Mouse (Mus musculus) embryonic facial prominence, embryonic 12.5 days (tissue): Measurements from ENCODE around the gene Tcf7l2. TPM values are rescaled to one million over a fixed set of nuclear protein-coding genes. Genes with fewer than 3 reads are reported as not detected.

Experiments
- ATAC-seq: fragments of 200-750 bp; cut with Nextera tagmentation; 2 replicates; pipeline ENCODE4 v1.8.0; 2017; ENCODE audit not compliant: insufficient number of reproducible peaks, insufficient read depth, low FRiP score, low TSS enrichment
- H3K27ac ChIP-seq: fragments of 300-500 bp; sonication (generic); 2 replicates; pipeline ENCODE4 v1.5.1; 2016; ENCODE audit warnings: mild to moderate bottlenecking
- H3K27me3 ChIP-seq: fragments of 300-500 bp; sonication (generic); 2 replicates; pipeline ENCODE4 v1.6.1; 2016; ENCODE audit warnings: mild to moderate bottlenecking, moderate library complexity
- H3K36me3 ChIP-seq: fragments of 300-500 bp; sonication (generic); 2 replicates; pipeline ENCODE4 v1.6.1; 2016; ENCODE audit warnings: mild to moderate bottlenecking
- H3K4me1 ChIP-seq: fragments of 300-500 bp; sonication (generic); 2 replicates; pipeline ENCODE4 v1.6.1; 2016
- H3K4me2 ChIP-seq: fragments of 300-500 bp; sonication (generic); replicated peaks from 2 replicates; pipeline ENCODE4 v1.6.1; 2016; ENCODE audit warnings: mild to moderate bottlenecking, moderate library complexity
- H3K4me3 ChIP-seq: fragments of 300-500 bp; sonication (generic); 2 replicates; pipeline ENCODE4 v1.5.1; 2016; ENCODE audit warnings: mild to moderate bottlenecking
- H3K9ac ChIP-seq: fragments of 300-500 bp; sonication (generic); 2 replicates; pipeline ENCODE4 v1.6.1; 2016; ENCODE audit warnings: mild to moderate bottlenecking, moderate library complexity
- H3K9me3 ChIP-seq: fragments of 300-500 bp; sonication (generic); 2 replicates; pipeline ENCODE4 v1.6.1; 2016; ENCODE audit warnings: mild to moderate bottlenecking, moderate library complexity
- WGBS: fragments of 180-500 bp; shearing (Covaris S2); methylation state at CpG from one replicate; pipeline ENCODE4 v1.1.7; 2016; 5-methylcytosine and 5-hydroxymethylcytosine counted together
- polyA plus RNA-seq: library from polyadenylated mRNA; unstranded; fragments of >200 nt; fragmentation: Nextera tagmentation; extraction: Ambion mirVana; gene quantifications from 2 replicates; pipeline ENCODE4 v1.2.1, GENCODE M21; 2016

Gene Tcf7l2
- polyA plus RNA-seq, 1 experiment from 2014 or later, result 148 TPM

DNA sequence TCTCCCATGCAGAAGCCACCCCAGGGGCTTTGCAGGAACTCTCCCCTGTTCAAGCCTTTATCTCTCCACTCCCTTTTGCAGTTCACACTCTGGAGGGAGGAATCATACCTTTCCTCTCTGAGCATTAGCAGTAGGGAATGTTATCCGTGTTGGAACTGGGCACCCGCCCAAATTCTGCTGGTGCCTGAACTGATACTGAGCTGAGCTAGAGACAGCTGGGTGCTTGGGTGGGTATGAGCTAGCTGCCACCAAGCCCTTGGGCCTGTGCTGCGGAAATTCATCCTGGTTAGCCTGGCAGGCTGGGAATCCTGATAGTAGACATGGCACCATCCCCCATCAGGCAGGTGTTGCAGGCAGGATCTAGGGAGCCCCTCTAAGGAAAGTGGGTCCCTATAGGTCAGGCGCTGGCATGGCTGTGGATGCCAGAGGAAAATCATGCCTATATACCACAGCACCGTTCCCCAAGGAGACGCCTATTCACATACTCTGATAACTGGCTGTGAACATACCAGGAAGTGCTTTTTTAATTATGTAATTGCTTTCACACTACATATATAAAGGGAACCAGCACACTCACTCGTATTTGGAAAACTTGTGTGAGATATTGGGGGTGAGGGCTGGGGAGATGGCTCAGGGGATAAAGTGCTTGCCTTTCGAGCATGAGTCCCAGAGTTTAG lies 108.9 kb downstream of the Tcf7l2 start:
- no peak overlapping the region for H3K27ac ChIP-seq
- H3K4me2 ChIP-seq, result no peak overlapping the region
- H3K27me3 ChIP-seq, result no peaks in the 10 kb centered on the region
- WGBS, result 85% methylated on average over 8 of the region's 8 CpGs
- no peak overlapping the region for H3K9ac ChIP-seq
- H3K9me3 ChIP-seq, result no peaks in the 10 kb centered on the region
- no peaks in the 10 kb centered on the region for H3K36me3 ChIP-seq
- H3K4me1 ChIP-seq, result peaks cover 14% of the 10 kb centered on the region; the same call in 1 of the 2 replicates
- no peak overlapping the region for H3K4me3 ChIP-seq
- no peak for ATAC-seq

DNA sequence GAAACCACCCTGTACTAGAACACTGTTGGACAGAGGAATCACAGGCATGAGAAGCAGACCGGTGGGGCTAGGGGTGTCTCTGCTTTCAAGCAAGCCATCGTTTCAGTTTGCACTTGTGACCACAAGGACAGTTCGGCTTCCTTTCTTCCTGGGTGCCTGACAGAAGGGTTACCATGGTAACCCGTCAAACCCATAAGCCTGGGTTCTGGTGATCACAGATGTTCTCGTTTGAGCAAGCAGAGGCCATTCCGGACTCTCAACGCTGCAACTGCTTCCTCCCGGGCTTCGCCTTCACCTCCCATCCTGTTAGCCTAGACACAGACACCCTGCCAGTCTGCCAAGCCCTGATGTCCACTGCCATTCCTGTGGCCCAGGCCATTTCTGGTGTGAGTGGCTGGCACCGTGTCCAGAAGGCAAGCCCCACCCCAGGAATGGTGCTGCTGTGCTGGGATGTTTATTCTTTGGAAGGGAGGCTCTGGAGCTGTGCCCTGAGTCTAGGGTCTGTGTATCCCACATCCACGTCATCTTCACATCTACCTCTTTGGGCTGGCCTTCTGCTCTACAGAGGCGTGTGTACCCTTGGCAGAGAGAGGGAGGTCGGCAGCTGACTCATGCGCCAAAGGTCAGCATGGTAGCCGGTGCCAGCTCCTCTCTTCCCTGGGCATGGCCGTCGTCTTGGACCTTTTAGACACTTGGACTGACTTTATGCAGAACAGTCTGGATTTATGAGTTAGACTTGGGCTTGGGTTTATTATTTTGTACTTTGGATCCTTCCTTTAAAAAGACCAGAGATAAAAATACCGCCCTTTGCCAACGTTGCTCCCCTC lies 110.1 kb downstream of the Tcf7l2 start:
- 84% methylated on average over 19 of the region's 19 CpGs for WGBS
- Histone ChIP-seq H3K4me2 (no peak overlapping the region), H3K4me1 (peaks cover 10% of the 10 kb centered on the region; the same call in 1 of the 2 replicates), H3K36me3 (no peaks in the 10 kb centered on the region), H3K9ac (no peak overlapping the region), H3K9me3 (no peaks in the 10 kb centered on the region), H3K27me3 (no peaks in the 10 kb centered on the region), H3K4me3 (no peak overlapping the region), H3K27ac (no peak overlapping the region)
- no peak for ATAC-seq

DNA sequence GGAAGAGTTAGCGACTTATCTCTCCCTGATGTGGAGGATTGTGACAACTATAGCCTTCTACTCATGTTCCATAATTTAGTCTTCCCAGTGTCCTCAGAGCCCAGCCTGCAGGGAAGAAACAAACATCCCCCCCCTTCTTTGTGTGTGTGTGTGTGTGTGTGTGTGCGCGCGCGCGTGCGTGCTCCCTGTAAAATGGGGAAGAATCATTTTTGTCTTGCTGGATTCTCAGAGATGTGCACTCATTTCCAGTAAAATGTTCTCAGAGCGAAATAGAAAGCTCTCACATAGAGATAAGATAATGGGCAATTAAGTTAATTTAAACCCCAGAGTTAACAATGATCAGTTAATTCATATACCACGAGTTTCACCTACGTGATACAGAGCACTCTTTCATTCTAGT lies 112.8 kb downstream of the Tcf7l2 start:
- H3K9me3 ChIP-seq, result no peaks in the 10 kb centered on the region
- H3K4me3 ChIP-seq, result no peak overlapping the region
- peaks cover 10% of the 10 kb centered on the region; the same call in 1 of the 2 replicates for H3K4me1 ChIP-seq
- 85% methylated on average over 10 of the region's 10 CpGs for WGBS
- ATAC-seq, result no peak
- H3K9ac ChIP-seq, result no peak overlapping the region
- H3K4me2 ChIP-seq, result no peak overlapping the region
- no peaks in the 10 kb centered on the region for H3K27me3 ChIP-seq
- no peak overlapping the region for H3K27ac ChIP-seq
- no peaks in the 10 kb centered on the region for H3K36me3 ChIP-seq

DNA sequence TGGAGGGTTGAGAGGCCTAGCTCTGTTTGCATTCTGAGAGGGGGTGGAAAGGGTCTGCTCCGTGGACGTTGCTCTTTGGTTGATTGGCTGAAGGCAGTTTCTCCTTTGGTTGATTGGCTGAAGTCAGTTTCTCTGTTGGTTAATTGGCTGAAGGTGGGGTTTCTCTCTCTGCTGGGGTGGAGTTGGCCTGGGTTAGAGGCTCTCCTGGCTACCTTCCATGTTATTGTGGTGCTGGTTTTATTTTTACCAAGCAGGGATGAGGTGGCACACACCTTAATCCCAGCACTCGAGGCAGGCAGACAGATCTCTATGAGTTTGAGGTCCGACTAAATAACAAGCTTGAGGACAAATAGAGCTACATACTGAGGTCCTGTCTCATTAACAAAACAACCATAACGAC lies 114.0 kb downstream of the Tcf7l2 start:
- Histone ChIP-seq H3K4me2 (no peak overlapping the region), H3K36me3 (no peaks in the 10 kb centered on the region), H3K27me3 (no peaks in the 10 kb centered on the region), H3K27ac (no peak overlapping the region), H3K4me1 (peaks cover 4% of the 10 kb centered on the region; the same call in 1 of the 2 replicates), H3K9ac (no peak overlapping the region), H3K9me3 (no peaks in the 10 kb centered on the region), H3K4me3 (no peak overlapping the region)
- no peak for ATAC-seq
- 84% methylated on average over 5 of the region's 5 CpGs for WGBS

DNA sequence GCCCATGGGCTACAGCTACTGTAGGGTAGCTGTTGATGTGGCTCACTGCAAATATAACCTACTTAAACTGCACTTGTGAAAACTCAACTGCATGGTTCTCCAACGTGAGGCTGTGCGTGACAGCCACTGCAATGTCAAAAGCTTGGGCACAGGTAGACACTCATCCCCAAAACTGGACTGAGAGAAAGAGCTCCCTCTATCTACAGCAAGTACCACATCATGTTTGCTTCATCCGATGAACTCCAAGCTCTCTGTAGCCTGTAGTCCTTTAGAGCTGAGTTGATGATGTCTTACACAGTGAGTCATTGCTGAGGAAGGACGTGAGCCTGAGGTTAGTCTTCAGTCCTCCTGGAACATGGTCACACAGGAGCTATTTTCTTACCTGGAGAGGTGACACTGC lies 115.7 kb downstream of the Tcf7l2 start:
- Histone ChIP-seq H3K4me2 (no peak overlapping the region), H3K4me1 (no peaks in the 10 kb centered on the region), H3K9me3 (no peaks in the 10 kb centered on the region), H3K36me3 (no peaks in the 10 kb centered on the region), H3K27ac (no peak overlapping the region), H3K27me3 (no peaks in the 10 kb centered on the region), H3K4me3 (no peak overlapping the region), H3K9ac (no peak overlapping the region)
- 87% methylated on average over 4 of the region's 4 CpGs for WGBS
- ATAC-seq, result no peak

DNA sequence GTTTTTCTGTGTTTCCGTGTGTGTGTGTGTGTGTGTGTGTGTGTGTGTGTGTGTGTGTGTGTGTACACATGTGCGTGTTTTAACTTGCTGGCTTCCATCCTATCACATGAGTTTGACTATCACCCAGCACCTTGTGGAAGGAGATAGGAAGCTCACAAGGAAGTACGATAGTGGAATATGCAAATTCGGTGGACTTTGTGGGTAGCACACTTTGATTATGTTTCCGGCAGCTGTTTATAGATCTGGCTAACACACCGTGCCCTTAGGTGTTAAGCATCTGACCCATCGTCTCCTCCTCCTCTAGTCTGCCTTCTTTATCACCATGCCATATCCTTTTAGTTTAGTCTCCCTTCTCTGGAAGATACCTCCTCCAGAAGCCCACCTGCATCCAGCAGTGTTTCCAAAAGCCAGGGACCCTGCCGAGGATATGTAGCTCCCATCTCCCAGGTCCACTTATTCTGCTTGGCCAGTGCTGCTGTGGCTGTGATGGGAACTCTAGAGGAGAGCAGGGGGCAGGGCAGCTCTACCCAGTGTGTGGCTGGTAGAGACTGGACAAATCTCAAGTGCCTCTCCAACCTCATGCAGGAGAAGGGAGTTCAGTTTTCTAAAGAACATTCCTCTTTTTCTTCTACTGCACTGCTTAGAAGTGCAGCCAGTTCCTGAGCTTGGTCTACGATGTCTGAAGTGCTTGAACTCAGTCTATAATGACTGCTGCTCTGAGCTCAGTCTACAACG lies 118.6 kb downstream of the Tcf7l2 start:
- 88% methylated on average over 10 of the region's 10 CpGs for WGBS
- H3K4me2 ChIP-seq, result no peak overlapping the region
- no peaks in the 10 kb centered on the region for H3K27me3 ChIP-seq
- peaks cover 7% of the 10 kb centered on the region for H3K36me3 ChIP-seq
- no peak overlapping the region for H3K9ac ChIP-seq
- H3K9me3 ChIP-seq, result no peaks in the 10 kb centered on the region
- H3K4me1 ChIP-seq, result no peaks in the 10 kb centered on the region
- no peak for ATAC-seq
- no peak overlapping the region for H3K4me3 ChIP-seq
- H3K27ac ChIP-seq, result no peak overlapping the region

DNA sequence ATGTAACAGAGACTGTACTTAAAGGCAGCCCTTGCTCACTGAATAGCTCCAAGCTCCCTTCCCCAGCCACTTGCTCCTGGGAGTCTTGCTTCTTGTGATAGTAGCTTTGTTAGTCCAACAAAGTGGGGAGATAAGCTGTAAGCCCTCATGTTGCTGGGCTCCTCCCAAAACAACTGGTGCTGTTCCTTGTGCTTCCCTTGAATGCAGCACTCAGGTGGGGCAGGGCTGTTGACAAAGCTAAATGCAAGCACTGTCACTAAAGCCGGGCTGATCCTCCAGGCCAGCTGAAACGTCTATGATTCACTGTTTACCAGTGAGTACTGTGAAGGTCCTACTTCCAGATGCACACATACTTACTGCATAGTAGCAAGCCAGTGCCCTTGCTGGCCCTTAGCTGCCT lies 120.1 kb downstream of the Tcf7l2 start:
- no peak overlapping the region for H3K4me3 ChIP-seq
- no peaks in the 10 kb centered on the region for H3K27me3 ChIP-seq
- H3K9ac ChIP-seq, result no peak overlapping the region
- peaks cover 15% of the 10 kb centered on the region for H3K36me3 ChIP-seq
- H3K27ac ChIP-seq, result no peak overlapping the region
- WGBS, result 62% methylated on average over 2 of the region's 2 CpGs
- no peaks in the 10 kb centered on the region for H3K9me3 ChIP-seq
- no peak for ATAC-seq
- H3K4me1 ChIP-seq, result no peaks in the 10 kb centered on the region
- H3K4me2 ChIP-seq, result no peak overlapping the region

DNA sequence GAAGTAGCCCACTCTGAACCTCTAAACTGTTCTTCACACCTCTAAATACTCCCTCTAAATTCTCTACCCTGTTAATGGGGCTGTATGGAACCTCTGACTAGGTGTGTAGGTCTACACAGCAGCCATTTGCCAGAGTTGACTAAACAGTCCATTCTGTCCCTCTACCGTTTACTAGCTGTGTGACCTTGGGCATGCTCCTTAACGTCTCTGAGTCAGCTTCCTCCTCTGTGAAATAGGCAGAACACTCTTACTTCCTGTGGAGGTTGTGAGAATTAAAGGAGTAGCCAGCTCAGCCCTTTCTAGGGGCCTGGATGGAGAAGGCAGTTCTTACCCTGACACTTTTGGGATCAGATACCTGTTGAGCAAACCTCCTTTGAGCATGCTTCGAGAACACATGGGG lies 120.9 kb downstream of the Tcf7l2 start:
- H3K27me3 ChIP-seq, result no peaks in the 10 kb centered on the region
- peaks cover 15% of the 10 kb centered on the region for H3K36me3 ChIP-seq
- WGBS, result 82% methylated on average over 3 of the region's 3 CpGs
- H3K4me2 ChIP-seq, result no peak overlapping the region
- H3K27ac ChIP-seq, result no peak overlapping the region
- no peak for ATAC-seq
- H3K4me1 ChIP-seq, result no peaks in the 10 kb centered on the region
- H3K9ac ChIP-seq, result no peak overlapping the region
- H3K4me3 ChIP-seq, result no peak overlapping the region
- H3K9me3 ChIP-seq, result no peaks in the 10 kb centered on the region

DNA sequence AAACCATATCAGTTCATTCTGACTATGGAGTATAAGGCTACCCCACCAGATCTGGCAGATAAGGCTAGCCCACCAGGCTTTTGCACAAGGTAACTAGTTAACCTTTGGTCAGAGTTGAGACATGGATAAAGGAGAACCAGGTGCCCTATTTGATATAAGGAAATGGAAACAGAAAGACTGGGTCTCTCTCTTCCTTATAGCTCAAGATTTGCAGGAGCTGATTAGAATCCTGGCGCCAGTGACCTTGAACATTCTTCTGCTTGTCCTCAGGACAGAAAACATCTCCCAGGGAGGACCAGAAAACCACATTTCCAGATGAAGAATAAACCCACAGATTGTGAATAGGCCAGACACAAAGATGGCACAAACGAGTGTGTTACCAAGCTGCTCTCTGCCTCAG lies 123.4 kb downstream of the Tcf7l2 start:
- no peaks in the 10 kb centered on the region for H3K27me3 ChIP-seq
- peaks cover under 1% of the 10 kb centered on the region; the same call in 1 of the 2 replicates for H3K4me1 ChIP-seq

DNA sequence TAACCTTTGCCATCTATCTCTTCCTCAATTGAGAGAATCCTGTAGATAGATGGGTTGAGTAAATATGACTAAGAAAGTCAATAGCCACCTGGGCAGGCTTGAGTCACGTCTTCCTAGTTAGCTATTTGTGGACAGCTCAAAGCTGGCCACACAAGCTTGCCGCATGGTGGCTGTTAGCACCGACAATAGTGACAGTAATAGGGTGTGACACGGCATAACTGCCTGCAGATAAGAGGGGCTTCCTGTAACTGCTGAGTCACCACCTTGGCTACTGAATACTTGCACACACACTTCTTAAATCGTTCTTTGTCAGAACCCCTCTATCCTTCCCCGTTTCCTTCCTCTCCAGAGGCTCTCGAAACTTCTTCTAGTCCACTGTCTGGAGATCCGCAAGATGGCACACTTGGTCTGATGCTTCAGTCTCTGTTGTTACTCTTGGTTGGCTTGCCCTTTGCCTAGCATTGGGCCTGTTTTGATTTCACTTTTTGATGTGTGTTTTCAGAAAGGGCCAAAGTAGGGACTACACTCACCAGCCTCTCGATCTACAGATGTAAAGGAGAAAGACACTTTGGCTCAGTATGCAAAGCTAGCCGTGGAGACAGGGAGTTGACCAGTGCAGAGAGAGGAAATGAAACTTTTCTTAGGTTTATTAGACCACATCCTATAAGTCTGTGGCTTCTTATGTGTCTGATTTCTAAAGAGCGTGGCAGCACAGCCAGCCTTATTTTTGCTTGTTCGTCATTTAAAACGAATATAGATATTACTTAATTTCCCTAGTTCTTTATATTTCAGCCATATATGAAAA lies 124.4 kb downstream of the Tcf7l2 start:
- H3K27me3 ChIP-seq, result no peaks in the 10 kb centered on the region
- H3K9me3 ChIP-seq, result no peaks in the 10 kb centered on the region
- no peak overlapping the region for H3K4me3 ChIP-seq
- H3K36me3 ChIP-seq, result peaks cover 15% of the 10 kb centered on the region
- ATAC-seq, result no peak
- no peak overlapping the region for H3K4me2 ChIP-seq
- WGBS, result 84% methylated on average over 13 of the region's 13 CpGs
- H3K27ac ChIP-seq, result no peak overlapping the region
- H3K9ac ChIP-seq, result no peak overlapping the region
- peaks cover 9% of the 10 kb centered on the region for H3K4me1 ChIP-seq

More for the DNA sequence above, 123.4 kb downstream of the Tcf7l2 start:
- Histone ChIP-seq H3K4me3 (no peak overlapping the region), H3K4me2 (no peak overlapping the region), H3K9ac (no peak overlapping the region), H3K9me3 (no peaks in the 10 kb centered on the region), H3K36me3 (peaks cover 15% of the 10 kb centered on the region), H3K27ac (no peak overlapping the region)
- ATAC-seq, result no peak
- 88% methylated on average over 2 of the region's 2 CpGs for WGBS

DNA sequence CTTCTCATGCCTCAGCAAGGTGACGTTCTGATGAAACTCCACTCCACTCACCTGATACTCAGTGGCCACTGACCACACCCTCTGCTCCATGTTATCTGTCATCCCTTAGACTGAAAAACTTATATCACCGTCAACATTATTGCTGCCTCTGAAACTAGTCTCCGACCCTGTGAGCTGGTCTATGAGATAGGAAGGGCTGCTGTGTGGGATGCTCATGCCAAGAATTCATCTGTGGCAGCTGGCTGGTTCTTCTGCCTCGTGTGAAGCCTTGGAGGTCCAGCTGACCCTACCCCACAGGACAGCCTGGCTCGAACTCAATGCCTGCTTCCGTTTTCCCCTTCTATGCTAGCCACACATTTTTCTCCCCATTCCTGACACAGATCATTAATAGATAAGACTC lies 125.6 kb downstream of the Tcf7l2 start:
- H3K4me1 ChIP-seq, result peaks cover 18% of the 10 kb centered on the region
- no peak for ATAC-seq
- H3K4me2 ChIP-seq, result no peak overlapping the region
- H3K27ac ChIP-seq, result no peak overlapping the region
- no peaks in the 10 kb centered on the region for H3K9me3 ChIP-seq
- H3K4me3 ChIP-seq, result no peak overlapping the region
- WGBS, result 85% methylated on average over 6 of the region's 6 CpGs
- peaks cover 15% of the 10 kb centered on the region for H3K36me3 ChIP-seq
- H3K9ac ChIP-seq, result no peak overlapping the region
- H3K27me3 ChIP-seq, result no peaks in the 10 kb centered on the region
